Mouse (Mus musculus) T-helper 1 cell (primary cell): ENCODE data around the gene Myo1b.

Experiments used
- in situ Hi-C: fragments of 300-600 bp; cut with MboI, MseI; formaldehyde crosslinking; loops from one replicate; pipeline ENCODE4 v1.15.1; 2025; ENCODE audit warnings: high pct_unique_total_duplicates

Myo1b gene

DNA sequence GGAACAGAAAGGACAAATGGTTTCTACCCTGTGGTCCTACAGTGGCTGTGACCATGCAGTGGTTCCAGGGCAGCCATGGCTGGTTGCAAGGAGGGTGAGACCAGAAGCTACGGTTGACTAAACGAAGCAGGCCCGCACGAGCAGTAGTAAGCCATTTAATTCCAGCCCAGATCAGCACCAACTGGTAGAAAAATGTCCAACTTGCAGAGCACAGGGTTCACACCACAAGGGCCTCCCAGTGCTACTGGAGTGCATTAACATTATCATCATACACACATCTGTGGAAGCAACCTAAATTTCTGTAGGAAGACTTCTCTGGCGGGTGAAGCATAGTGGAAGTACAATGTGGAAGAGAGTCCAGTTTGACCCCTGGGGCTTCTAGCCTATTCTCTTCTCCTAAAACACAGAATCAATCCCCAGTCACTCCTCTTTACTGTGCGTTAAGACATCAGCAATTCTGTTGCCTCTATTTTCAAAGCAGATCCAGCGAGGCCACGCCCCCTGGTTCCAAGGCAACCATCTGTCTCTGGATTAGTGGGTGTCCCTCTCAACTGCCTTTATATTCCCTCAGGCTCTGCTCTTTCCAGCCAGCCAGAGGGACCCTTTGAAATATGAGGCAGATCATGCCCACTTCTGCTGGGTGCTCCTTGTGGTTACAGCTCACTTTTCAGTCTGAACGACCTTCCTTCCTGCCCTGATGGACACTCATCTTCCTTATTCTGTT lies 120.1 kb downstream of the Myo1b start:
- in situ Hi-C loops, result no loop called here

DNA sequence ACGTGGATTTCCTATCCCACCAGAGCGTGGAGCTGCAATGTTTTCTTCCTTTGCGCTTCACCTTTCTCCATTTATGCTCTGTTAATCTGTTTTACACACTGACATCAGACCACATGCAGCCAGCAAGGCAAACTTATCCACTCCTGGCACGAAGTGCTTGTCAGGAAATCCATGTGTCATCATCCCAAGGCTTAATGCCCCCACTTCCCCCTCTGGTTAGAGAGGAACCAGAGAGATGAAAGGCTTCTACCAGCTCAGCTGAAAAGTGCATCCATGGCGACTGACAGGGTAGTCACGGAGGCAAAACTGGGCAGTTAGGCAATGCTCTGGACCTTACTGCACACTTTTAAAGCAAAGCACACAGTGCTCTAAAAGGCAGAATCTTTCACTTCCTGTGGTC lies 126.6 kb downstream of the Myo1b start:
- in situ Hi-C loops, result no loop called here

DNA sequence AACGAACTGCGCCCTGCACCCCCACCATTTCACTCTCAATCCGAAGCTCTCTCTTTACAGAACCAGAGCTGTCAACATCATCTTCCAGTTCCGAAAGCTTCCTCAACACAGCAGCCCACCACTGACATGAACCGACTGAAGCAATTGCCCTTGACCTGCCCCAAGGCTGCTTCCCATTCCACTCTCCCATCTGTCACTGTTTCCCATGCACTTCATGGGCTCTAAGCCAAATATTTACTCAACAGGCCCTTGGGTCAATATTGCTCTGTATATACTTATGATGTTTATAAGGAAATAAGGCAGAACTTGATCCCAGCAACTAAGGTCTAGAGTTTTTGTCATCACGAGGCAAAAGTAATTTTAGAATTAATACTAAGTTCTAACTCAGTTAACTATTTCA lies 133.8 kb downstream of the Myo1b start:
- in situ Hi-C loops, result no loop called here

DNA sequence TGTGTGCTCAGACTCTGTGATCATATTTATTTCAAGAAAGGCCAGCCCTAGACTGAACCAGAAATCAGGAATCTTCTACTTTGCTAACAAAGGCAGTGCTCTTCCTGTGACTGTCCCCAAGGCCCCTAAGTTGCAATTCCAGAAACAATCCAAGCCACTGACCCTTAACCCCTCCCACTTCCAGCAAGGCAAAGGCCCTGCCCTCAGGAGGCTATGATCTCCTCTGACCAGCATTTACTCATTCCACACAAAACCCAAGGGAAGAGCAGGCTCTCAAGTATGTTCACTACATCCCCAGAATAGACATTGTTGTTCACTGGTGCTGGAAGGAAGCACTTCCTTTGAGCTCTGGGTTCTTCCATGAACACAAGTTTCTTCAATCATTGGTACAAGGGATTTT lies 135.5 kb downstream of the Myo1b start:
- in situ Hi-C loops, result no loop called here

DNA sequence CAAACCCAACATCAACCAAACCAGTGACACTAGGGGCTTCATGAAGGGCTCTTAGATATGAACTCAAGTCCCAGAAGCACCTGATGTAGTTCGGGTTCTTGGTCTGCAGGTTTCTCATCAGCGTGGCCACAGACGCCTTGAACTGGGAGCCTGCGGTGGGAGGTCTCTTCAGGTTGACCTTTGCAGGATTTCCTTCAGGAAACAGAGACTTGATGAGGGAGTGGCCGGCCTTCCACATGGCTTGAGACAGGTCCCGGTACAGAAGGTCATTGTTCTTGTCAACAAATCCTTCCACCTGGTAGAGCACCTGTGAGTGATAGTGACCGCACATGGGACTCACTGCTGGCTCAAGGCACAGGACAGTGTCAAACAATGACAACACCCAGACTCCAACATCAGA lies 137.6 kb downstream of the Myo1b start:
- in situ Hi-C loops, result no loop called here

DNA sequence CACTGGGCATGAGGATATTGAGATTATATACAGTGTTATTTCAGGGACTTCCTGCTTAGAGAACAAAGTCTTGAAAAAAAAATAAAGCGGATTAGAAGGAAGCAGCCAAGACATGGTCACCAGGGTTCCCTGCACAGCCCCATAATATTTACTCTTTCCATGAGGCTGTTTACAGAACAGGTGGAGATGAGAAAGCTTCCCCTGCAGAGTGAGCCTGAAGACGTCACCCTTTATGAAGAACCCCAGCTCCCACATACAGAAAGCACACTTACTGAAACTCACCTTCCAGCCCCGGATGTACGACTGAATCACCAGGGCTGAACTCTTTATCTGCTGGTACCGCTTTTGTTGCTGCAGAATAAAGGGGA lies 145.4 kb downstream of the Myo1b start:
- in situ Hi-C loops, result no loop called here

DNA sequence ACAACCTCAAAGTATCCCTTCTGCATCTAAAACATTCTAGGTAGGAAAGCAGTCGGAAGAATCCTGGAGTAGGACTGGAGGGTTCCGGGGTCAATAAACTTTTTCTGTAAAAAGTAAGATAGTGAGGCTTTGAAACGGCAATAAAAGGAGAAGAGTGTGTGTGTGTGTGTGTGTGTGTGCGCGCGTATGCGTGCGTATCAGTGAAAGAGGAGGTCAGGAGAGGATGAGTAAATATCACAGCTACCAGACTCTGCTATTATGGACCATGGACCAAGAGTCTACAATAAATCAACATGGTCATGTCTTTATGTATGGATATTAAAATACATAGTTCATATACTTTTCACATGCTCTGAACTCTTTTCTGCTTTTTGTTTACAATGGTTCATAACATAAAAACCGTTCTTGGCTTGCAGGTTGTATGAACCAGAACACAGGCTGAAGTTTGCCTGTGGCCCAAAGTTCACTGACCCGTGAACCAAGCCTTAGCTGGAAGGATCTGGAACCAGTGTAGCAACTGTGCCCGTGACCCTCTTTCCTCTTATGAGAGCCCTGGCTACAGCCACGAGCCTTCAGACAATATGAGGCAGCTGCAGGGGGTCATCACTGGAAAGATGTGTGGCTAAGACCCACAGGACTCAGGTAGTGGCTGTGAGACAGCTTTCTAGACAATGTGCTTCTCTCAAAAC lies 145.9 kb downstream of the Myo1b start:
- in situ Hi-C loops, result no loop called here

DNA sequence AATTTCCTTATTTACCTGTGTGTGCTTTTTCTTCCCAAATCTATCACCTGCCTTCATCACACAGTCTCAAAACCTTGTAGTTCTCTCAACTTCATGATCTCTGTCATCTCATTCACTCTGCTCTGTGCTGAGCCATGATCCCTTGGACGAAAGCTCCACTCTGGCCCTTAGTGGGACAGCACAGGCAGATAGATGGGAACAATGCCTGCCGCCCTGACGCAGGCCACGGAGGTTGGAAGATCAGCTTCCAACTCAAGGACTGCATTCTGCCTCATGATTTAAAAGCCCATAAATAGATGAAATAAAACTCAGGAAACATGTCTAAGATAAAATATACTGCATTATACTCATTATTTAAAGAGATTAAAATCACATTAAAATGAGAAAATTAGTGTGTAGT lies 149.6 kb downstream of the Myo1b start:
- in situ Hi-C loops, result no loop called here

DNA sequence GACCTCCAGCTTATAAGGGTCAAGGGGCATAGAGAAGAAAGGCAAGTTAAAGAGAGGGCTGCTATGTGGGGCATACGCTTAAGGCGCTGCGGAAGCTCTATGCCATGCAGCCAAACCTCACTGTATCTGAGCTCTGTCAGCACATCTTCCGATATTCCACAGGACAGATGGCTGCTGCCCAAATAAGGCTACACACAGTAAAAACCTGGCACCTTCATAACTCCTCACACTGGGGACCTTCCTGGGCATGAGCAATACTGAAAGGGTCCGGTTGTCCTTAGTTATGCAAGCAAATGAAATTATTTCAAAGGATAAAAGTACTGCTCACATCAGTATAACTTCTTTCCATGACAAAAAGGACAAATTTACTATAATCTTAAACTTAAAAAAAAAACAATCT lies 150.7 kb downstream of the Myo1b start:
- in situ Hi-C loops, result no loop called here

DNA sequence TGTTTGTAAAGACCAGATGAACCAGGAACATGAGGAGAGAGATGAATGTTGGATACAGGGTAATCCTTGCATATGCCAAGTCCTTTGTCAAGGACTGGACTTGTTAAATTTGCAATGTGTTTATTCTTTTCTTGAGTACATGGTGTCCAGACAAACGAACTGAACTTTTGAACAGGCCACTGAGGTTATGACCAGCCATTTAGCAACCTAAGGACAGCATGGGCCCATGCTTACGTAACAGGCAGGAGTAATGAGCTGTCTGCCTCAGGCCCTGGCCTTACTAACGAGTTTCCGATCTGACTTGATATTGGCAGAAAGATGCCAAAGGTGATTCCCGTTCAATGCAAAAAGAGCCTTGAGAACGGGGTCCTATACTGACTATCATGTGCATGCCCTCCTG lies 156.2 kb downstream of the Myo1b start:
- in situ Hi-C loops, result no loop called here

DNA sequence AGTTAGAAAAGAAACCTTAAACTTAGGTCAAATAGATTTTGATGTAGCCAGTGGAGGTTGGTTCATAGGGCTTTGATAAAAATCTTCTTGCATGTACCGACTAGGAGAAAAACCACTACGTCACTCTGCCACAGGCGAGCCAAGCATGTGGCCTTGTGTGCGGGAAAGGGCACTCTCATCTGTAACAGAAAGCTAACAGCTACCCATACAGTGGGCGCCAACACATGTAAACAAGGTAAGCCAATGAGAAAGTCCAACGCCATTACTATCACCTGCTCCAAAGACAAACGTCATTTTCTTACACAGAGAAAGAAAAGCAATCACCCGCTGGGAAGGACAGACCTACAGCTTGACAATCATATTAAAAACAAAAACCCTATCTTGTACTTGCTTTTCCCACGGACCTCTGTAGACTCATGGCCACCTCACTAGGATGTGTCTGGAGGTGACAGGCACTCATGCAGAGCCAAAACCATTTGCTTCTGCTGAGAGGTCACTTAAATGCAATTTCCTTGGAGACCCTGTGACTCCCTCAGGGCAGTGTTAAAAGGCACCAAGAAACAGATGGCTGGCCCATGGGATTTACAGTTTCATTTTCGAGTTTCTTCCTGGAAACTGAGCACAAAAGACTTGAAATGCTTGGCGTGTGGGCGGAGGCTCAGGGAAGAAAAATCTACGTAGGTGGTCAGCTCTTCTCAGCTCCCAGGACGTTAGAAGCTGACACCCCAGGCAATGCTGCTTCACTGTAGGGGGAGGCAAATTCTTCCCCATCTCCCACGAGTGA lies 157.4 kb downstream of the Myo1b start:
- in situ Hi-C loops, result no loop called here

DNA sequence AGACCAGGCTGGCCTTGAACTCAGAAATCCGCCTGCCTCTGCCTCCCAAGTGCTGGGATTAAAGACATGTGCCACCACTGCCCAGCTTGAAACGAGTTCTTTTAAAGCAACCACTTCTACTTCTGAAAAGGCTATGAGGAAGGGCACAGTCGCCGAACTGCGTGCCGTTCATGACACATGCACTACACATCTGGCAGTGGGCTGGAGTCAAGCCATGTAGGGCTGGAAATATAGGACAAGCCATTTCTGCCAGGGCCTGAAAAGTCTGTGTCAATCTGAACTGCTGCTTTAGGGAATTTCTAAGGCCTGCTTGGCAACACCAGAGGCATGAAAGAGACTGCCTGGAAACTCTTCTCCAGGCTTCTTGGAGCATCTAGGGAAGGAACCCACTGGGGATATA lies 162.2 kb downstream of the Myo1b start:
- in situ Hi-C loops, result no loop called here

DNA sequence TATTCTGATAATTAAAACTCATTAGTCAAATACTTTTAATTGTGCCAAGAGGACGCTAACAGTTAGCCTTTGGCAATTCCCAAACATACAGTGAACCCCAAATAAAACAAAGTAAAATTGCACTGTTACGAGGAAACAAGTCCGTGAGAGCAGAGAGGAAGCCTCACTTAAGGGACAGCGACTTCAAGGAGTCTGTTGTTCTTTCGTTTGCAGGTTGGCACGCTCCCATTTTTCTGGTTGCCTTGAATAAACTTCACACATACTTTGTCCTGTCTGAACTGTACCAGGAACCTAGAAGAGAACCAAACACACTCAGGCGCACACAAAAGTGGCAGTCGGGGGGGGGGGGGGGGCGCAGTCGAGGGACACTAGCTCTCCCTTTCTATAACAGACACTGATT lies 164.9 kb downstream of the Myo1b start:
- in situ Hi-C loops, result no loop called here

DNA sequence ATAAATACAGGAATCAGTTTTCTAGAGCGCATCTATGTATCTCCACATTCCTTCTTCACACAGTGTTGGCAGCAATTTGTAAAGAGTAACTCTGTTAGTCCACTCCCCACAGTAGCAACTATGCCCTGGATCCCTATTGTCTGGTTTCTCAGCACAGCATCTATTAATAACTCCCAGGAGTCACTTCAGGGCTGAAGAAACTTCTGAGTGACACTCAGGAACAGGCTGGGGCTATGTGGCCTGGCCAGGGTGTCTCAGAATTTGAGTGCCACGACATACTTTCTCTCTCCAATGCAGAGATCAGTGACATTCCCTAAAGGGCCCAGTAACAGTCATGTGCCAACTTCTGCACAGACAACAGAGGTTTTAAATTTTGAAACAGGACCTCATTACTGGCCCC lies 167.6 kb downstream of the Myo1b start:
- in situ Hi-C loops, result loop anchor here (5.0 kb wide), 1 partner anchor 79 kb away; no protein-coding TSS in a partner anchor

DNA sequence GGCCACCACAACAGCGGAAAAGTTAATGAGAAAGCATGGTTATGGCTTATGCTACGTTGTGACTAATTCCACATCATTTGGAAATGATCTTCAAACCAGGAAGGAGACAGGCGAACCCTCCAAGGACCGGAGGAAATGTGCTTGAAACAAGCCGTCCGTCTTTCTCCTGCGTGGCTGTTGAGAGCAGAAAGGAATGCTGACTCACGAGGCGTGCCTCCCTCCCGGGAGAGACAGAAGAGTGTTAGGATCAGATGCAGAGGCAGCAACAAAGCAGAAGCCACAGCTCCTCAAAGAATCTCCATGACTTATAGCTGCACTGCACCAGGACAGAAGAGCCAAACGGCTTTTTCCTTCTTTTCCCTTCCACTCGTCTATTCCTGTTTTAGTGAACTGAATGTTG lies 168.4 kb downstream of the Myo1b start:
- in situ Hi-C loops, result loop anchor here (5.0 kb wide), 1 partner anchor 80 kb away; no protein-coding TSS in a partner anchor

DNA sequence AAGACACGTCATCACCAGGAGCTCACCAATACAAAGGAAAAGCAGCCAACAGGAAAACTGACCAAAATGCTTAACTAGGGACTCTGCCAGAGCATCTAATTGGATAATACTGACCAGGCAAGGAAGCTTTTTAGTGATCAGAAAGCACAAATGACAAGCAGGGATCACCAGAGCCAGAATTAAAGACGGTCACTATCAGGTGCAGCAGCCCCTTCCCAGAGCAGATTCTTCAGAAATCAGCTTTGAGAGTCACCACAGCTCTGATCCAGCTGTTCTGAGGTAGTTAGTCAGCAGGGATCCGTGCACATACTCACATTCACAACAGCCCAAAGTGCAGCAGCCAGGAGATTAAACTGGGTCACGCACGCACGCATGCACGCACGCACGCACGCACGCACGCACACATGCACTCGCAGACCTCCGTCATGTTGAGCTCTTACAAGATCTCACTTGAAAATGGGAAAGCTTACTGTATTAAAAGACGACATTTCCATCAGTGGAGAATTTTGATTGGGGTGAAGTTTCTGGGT lies 169.1 kb downstream of the Myo1b start:
- in situ Hi-C loops, result loop anchor here (5.0 kb wide), 1 partner anchor 81 kb away; no protein-coding TSS in a partner anchor

DNA sequence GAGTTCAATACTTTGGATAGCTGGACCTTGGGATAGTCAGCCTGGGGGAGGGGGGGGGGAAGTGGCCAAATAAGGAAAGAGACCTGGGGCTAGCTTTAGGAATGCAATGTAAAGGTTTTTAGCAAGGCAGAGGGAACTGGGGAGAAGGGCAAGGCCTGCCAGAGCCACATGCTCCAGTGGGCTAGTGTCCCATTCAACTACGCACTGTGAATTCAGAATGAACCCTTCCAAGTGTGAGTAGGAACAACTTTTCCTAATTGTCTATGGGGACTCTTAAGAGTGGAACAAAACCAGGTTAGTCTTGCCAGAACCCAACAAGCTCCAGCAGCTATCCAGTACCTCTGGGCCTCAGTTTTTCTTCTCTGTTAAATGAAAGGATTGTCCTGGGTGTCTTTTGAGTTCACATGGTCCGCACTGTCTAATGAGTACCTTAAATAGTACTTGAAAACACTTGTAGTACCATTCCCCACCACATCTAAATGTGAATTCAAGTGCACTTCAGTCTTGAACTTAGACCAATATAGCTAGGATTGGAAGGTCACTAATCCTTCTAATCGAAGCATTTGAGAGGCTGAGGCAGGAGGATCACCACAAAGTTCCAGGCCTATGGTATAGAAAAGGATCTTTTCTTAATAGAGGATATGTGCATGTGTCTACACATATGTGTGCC lies 172.0 kb downstream of the Myo1b start:
- in situ Hi-C loops, result no loop called here

DNA sequence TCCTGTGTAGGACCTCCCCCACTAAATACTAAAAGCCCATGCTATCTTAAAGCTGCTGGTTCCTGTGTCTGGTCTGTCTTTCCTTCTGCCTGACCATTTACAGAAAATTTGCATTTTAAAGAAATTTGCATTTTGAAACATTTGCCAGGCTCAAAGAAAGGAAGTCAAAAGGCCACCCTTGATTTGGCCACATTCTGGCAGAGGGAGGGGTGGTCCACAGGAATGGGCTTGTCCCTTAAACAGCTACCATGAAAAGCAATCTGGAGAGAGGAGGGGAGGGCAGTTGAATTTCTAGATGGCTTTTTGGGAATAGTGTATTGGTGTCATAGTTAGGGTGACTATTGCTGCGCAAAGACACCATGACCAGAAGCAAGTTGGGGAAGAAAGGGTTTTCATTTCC lies 173.3 kb downstream of the Myo1b start:
- in situ Hi-C loops, result no loop called here

DNA sequence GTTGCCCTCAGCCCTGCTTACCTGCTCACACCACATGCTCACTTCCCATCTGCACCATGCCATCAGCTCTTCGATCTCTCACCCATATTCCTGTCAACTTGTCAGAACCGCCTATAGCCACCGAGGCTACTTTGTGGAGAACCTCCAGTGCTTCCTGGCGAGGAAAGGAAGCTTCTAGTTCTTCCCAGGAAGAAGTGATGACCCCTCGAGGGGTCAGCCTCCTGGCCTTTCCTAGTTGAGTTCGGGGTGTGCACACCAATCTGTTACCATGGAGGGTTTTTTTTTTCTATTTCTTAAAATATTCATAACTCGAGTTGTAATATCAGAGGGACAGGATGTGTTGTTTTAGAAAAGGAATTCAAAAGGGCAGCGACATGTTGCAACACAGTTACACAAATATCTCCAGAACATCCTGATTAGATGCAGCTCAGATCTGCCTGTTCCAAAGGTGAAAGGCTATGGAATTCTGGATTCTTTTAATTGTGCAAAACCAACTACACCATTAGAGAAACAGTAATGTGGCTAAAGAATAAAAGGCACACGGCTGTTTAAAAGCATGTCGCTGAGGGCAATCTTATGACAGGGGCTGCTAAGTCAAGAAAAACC lies 175.1 kb downstream of the Myo1b start:
- in situ Hi-C loops, result no loop called here

DNA sequence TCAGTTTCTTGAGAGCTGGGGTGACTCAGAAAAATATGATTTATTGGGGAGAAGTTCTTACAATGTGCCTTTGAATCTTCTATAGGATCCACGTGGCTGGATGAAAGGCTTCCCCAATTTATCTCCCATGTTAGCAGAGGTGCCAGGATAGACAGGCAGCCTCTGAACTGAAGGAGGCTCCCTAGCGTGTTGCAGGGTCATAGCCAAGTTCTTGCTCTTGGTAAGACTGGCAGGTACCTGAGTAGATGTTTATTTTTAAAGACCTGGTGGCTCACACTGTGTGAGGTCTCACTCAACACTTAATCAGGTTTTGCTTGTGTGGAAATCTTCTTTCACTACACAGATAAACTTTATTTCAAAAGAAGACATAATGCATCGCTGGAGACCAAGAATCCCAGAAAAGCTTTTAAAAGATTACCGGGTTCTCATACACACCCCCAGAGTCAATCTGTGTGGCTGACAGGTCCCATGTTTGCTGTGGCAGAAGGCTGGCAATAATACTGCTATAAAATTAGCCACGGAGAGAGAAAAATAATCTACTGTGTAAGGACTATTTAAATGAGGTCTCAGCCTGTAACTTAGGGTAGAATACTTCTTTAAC lies 176.5 kb downstream of the Myo1b start:
- in situ Hi-C loops, result no loop called here

DNA sequence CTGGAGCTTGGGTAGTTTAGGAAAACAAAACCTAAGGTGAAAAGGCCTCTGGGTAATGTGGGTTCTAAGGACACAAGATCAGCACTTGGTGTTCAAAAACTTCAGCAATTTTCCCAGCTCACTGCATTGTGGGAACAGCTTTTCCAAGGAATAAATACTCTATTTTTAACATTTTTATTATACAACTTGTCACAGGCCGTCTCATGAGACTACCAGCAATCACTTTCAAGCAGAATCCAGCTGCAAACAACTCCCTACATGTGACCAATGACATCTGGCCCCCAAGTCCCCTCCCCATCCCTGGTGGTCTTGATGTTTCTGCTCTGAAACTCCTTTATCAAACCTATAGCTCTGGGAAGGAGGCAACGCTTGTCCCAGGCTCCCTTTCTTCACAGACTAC lies 179.0 kb downstream of the Myo1b start:
- in situ Hi-C loops, result no loop called here
